Mouse (Mus musculus): ENCODE data around the gene Slc27a5. TPM values are rescaled to one million over a fixed set of nuclear protein-coding genes. Genes with fewer than 3 reads are reported as not detected.
A peak's percentile ranks its signal among the peaks of the same experiment; 100 is the strongest.

Gene Slc27a5
- polyA plus RNA-seq, 3 experiments from 2014 or later: 0.41 to 1.2 (median 0.64) TPM

GRCm38 (mm10) chr7:13023928-13024731, 26.1 kb upstream of the Slc27a5 start:
- ATAC-seq: peak; percentile 81

- ATAC-seq: peak; percentile 18
These were observed 25.0 kb upstream of the Slc27a5 start for GRCm38 (mm10) chr7:13022773-13023535.

- ATAC-seq: no peak
These were observed 17.2 kb upstream of the Slc27a5 start for GRCm38 (mm10) chr7:13015217-13015616.

GRCm38 (mm10) chr7:13014275-13014839, 16.4 kb upstream of the Slc27a5 start:
- no peak for ATAC-seq

GRCm38 (mm10) chr7:13013671-13014070, 15.7 kb upstream of the Slc27a5 start:
- ATAC-seq: no peak

GRCm38 (mm10) chr7:13010005-13010908, 12.3 kb upstream of the Slc27a5 start, which contains the start of gene Zbtb45:
Gene Zbtb45 (minus strand): TSS chr7:13010034.
- no peak for ATAC-seq

GRCm38 (mm10) chr7:13009143-13010004, 11.4 kb upstream of the Slc27a5 start:
- peak; percentile 89 for ATAC-seq

- no peak for ATAC-seq
These were observed 9.5 kb upstream of the Slc27a5 start for GRCm38 (mm10) chr7:13007341-13008092.

GRCm38 (mm10) chr7:13006531-13006930, 8.5 kb upstream of the Slc27a5 start:
- ATAC-seq: no peak

- no peak for ATAC-seq
These were observed 8.0 kb upstream of the Slc27a5 start for GRCm38 (mm10) chr7:13006011-13006410.

GRCm38 (mm10) chr7:13003380-13003779, 5.4 kb upstream of the Slc27a5 start:
- ATAC-seq: no peak

GRCm38 (mm10) chr7:13001584-13001983, 3.6 kb upstream of the Slc27a5 start:
- no peak for ATAC-seq

GRCm38 (mm10) chr7:12998851-12999250, 859 bp upstream of the Slc27a5 start, which contains the start of gene Trim28:
Gene Trim28 (plus strand): TSS chr7:12999114.
- no peak for ATAC-seq

GRCm38 (mm10) chr7:12997230-12997629, 762 bp downstream of the Slc27a5 start:
- no peak for ATAC-seq

- ATAC-seq: no peak
These were observed 2.1 kb downstream of the Slc27a5 start for GRCm38 (mm10) chr7:12995862-12996261.

- no peak for ATAC-seq
These were observed 4.8 kb downstream of the Slc27a5 start for GRCm38 (mm10) chr7:12993148-12993547.

GRCm38 (mm10) chr7:12992222-12992621, 5.8 kb downstream of the Slc27a5 start:
- ATAC-seq: peak; percentile 84

- ATAC-seq: no peak
These were observed 10.4 kb downstream of the Slc27a5 start for GRCm38 (mm10) chr7:12987409-12988189.

GRCm38 (mm10) chr7:12986906-12987305, 11.1 kb downstream of the Slc27a5 start:
- no peak for ATAC-seq

- no peak for ATAC-seq
These were observed 12.3 kb downstream of the Slc27a5 start for GRCm38 (mm10) chr7:12985724-12986123.
